Mouse (Mus musculus): Measurements from ENCODE around the gene Gpcpd1.

Gpcpd1 gene

DNA sequence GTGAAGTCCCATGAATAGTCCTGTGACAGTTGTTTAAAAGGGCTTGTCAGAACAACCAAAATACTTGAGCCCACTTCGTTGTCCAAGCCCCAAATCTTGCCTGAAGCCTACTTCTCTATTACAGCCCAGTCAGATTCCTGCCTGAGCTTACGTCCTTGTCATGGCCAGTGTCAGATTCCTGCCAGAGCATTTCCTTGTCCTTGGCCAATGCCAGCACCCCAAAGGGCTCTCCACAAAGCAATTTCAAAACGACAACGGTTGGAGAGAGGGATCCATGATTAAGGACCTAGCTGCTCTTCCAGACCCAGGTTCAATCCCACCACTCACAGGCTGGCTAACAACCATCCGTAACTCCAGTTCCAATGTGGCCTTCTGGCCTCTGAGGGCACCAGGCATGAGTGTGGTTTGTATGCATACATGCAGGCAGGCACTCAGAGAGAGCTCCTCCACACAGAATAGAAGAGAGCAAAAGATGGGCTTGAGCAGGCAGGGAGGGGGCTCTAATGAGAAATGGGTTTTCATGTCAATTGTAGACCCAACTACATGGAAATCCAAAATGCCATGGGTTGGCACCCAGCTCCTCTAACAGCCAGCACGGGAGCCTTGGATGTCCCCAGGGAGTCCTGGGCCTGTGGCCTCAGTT, 70.2 kb downstream of the Gpcpd1 start:
- no peak for DNase-seq (ENCODE audit: low spot score)

DNA sequence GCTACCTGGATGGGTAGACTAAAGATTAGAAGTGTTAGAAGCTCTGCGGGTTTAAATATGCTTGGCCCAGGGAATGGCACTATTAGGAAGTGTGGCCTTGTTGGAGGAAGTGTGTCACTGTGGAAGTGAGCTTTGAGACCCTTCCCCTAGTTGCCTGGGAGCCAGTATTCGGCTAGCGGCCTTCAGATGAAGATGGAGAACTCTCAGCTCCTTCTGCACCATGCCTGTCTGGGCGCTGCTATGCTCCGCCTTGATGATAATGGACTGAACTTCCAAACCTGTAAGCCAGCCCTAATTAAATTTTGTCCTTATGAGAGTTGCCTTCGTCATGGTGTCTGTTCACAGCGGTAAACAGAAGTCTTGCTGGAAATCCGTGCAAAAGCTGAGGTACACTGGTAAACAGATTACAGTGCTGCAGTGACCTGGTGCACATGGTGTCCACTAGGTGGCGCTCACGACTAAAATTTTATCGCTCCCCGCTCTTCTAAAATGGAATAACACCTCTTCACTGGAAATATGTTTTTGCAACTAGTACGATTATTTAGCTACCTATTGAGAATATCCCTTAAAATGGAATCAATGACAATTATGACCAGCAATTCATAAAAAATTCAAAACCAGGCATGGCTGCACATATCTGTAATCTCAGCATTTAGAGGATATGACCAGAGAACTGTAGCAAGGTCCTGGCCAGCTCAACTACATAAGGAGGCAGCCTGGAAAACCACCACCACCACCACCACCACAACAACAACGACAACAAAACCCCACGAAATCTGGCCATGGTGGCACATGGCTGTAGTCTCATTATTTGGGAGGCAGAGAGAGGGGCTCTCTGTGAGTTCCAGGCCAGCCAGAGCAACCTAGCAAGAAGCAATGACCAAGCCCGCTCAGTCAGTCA, 71.1 kb downstream of the Gpcpd1 start:
- peak; percentile 18 for DNase-seq (ENCODE audit: low spot score)

DNA sequence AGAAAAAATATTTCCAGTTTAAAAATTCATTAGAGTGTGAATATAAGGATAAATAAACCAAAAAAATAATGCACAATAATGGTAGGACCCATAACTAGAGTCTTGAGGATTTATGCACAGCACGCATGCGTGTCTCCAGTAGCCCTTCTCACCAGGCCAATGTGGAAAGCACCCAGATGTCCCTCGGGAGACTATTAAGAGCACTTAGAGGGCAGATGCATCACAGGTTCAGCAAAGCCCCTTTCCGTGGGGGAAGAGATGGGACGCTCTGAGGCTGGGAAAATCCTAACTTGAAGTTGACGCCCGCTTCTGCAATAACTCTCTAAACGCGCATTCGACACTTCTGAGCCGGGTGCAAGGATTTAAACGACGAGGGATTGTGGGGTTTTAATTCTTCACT, 71.9 kb downstream of the Gpcpd1 start:
- no peak for DNase-seq (ENCODE audit: low spot score)

DNA sequence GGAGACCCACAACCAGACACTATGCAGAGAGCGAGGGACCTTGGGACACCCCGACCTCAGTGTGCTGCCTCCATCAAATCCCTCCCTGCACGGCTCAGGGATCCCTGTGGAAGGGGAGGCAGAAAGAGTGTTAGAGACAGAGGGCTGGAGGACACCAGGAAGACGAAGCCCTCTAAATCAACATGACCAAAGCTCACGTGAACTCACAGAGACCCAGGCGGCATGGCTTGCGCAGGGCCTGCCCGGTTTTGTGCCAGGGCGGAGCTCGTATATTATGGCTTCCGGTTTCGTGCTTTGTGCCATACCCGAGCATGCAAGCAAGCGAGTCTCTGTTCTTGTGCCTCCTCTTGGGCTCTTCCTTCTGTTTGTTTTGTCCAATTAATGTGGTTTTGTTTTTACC, 72.5 kb downstream of the Gpcpd1 start:
- DNase-seq (ENCODE audit: low spot score): no peak

DNA sequence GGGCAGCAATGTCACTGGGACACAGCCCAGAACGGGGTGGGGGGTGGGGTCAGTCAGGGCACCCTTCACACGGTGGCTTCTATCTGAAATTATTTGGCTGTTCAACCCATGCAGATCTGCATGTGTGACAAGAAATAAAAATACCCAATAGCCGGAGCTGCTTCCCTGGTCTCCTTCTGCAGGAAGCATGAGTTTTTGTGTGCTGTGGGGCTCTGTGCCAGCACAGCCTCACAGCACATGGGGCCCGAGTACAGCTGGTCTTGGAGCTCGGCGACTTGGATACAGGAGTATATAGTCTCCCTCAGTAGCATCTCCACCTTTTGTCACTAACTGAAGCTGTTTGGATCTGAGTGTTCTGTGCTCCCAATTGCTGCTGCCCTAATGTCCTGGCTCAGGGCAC, 73.2 kb downstream of the Gpcpd1 start:
- no peak for DNase-seq (ENCODE audit: low spot score)

DNA sequence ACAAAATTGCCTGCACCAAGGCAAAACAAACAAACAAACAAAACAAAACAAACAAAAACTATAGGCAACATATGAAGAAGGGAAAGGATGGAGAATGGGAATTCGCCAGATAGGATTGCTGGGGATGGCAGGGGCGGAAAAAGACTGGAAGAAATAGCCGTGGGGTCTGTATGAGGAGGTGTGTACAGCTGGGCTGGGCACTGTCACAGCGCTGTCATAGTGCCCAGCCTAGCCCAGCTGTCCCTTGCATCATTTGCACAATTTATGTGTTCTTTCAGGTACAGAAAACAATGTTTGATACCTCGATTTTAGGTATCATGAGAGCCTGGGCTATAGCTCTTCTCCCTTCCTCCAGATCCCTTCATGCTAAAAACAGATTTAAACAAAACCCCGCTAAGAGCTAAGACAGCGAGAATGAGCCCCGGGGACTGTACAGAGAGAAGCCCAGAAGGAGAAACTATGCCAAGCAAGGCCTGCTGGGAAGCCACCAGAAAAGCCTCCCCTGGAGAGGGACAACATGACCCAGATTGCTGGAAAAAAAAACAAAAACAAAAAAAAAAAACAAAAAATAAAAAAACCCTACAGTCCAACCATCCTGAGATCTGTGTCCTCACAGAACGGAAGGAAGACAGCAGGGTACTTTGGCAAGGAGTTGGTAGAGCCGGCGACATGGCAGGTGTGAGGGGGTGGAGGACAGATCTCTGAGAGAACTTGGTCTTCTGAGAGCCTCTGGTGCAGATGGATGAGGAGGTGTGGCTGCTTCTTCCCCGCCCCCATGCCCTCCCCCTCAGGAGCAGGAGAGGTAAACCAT, 74.0 kb downstream of the Gpcpd1 start:
- DNase-seq (ENCODE audit: low spot score): no peak

DNA sequence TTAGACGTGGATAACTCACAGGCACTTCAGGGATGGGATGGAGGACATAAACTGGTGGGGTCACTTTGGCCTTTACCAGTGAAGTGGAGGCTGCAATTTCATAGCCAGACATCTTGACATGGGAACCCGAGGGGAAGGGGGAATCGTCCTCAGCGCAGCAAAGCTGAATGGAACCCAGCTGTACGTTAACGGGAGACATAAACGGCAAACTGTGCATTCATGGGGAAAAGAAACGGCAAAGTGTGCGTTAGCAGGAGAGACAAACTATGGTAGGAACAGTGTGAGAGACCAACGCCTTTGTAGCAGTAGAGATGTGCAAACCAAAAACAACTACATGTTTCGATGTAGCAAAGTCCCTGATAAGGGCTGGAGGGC, 74.6 kb downstream of the Gpcpd1 start:
- DNase-seq (ENCODE audit: low spot score): no peak

DNA sequence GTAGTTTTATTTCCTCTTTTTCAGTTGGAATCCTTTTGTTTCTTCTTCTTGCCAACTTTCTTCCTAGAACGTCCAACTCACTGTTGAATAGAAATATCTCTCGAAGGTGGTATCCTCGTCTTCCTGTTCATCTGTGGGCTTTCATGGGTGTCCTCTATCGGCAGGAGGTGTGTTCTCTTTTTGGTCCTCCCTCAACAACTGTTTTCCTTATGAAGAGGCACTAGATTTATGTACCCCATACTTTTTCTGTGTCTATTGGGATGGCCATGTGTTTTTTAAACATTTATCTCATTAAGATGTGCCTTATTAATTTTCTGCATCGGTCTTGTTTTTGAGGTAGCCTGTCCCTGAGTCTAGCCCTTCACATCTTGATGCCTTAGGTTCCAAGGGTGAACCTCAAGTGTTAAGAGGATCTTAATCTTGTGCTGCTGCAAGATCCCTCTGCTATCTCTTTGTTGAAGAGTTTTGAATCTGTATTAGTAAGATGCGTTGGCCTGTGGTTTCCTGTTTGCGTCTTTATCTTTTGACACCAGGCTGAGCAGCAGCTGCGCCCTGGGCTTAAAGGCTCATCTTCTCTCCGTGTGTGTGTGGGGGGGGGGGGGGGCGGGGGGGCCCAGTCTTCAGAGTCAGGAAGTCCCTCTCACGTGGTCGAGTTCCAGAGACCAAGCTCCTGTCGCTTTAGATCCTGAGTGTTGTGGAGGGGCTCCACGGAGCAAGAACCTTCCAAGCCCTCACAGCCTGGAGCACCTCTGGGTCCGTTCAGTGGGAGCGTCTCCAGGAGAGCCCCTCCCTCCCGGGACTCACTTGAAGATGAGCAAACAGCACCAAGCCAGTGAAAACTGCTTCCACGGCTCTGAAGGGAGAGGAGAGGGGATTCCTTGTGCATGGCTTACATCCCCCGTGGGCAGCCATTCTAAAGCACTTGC, 75.2 kb downstream of the Gpcpd1 start:
- no peak for DNase-seq (ENCODE audit: low spot score)

DNA sequence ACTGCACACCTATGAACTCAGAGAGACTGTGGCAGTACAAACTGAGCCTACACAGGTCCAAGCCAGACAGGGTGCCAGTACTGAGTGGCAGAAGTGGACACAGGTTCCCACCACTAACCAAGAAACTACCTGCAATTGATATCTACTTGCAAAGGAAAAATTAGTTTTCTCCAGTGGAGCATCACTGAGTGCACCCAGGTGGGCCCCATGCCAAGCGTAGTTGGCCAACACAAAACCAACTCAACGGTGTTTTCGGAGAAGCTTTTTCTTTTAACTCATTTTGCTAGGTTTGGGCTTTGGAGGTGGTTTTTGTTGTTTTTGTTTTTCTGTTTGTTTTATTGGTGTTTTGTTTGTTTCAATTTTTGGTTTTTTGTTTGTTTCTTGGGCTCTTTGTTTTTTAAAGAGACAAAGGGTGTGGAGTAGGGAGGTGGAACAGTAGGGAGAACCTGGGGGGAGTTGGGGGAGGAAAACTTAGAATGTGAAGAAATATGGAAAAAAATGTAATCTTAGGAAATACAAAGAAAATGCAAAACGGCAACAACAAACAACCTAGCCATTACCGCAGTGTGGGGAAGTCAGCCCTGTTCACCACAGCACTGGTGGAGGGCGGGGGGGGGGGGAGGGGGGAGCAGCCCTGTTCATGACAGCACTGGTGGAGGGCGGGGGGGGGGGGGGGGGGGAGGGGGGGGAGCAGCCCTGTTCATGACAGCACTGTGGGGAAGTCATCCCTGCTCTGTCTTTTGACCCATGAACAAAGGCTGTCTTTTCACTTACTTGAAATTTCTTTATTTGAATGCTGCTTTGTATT, 76.3 kb downstream of the Gpcpd1 start:
- DNase-seq (ENCODE audit: low spot score): no peak

DNA sequence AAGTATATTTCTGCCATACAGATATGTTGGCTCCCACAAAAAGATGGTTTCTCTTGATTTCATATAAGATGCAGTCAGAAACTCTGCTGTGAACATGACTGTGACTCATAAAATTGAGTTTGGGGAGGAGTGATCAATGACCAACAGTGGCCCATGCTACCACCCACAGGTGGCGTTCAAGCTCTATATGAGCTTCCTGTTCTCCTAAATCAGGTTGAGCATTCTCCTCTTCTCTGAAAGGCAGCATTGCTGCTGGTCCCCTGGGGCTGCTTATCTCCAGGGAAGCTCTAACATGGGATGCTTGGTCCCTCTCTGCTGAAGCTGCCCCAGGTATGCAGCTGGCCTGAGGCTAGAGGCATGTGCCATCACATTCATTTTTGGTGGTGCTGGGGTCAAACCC, 77.8 kb downstream of the Gpcpd1 start:
- DNase-seq (ENCODE audit: low spot score): no peak

DNA sequence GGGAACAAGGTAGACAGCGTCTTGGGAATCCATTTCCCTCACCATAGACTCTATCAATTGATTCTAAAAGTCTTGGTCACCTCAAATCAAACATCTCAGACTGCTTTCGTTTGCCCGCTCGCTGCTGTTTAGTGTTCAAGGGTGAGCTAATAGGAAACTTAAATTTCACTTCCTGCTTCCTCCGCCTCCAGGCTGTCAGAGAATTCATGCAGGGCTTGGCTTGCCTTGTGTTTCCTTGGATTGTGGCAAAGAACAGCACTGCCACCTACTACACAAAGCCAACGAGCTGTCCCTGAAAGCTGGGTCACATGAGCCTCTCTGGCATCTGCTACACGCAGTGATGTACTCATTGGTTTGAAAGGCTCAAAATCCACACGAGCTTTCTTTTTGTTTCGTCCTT, 78.3 kb downstream of the Gpcpd1 start:
- DNase-seq (ENCODE audit: low spot score): no peak

DNA sequence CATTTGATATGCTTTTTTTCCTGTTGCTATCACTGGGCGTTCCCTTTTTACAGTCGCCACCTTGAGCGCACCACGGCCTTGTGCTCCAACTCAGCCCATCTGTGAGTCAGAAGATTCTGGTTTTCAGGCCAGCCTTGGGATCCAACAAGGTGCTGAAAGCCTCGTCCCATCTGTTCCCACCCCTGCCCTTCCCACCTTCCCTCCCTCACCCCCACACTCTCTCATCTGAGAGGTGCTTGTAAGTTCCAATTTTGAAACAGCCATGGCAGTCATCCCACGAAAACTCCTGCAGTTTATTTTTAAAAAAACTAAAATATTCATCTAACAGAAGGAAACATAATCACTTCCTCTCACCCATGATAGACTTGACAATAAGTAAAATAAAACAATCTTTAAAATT, 80.0 kb downstream of the Gpcpd1 start:
- DNase-seq (ENCODE audit: low spot score): no peak

DNA sequence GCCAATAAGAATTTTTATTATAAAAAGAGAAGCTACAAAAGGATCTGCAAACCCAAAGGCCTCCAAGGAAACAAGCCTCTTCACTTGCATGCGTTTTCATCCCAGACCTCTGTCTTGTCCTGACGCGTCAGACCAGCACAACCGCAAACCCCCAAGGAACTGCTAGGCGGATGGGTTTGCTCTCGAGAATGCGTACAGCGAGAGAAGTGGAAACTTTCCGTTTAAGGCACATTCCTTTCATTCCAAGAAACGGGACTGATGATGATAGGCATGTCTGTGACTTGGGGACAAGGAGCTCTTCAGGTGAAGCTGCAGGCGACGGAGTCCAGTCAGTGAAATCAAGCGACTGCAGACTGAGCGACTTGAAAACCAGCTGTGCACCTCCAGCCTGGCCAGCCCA, 80.4 kb downstream of the Gpcpd1 start:
- DNase-seq (ENCODE audit: low spot score): no peak

DNA sequence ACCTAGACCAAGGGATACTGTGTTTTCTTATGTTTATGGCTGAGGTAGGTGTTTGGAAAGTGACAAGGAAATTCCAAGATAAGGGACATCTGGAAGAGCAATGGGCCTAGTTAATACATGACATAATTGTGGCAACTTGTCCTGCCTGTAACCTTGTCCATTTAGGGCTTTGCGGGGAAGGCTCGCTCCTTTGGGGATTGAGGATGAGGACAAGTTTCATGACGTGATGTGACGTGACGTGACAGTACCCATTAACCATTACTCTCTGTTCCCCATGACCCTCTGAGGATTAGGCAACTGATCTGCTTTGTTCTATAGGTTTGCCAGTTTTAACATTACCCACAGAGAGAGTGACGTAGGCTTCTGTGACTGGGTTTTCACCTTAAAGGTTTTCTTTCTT, 81.7 kb downstream of the Gpcpd1 start:
- DNase-seq (ENCODE audit: low spot score): no peak

DNA sequence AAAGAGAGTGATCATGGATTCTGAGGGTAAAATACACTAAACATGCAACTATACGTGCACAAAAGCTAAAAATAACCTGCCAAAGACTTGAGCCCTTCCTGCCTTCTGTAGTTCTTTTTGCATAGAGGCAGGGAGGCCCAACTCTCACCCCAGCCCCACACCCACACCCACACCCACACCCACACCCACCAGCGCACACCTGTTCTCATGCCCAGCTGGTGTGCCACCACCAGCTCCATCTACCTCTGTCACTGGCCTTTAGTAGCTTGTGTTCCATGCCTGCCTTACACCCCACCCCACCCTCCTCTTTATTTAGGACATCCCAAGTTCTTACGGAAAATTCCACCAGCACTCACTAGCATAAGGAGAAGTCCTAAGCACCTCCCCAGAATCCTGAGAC, 89.2 kb downstream of the Gpcpd1 start:
- no peak for DNase-seq (ENCODE audit: low spot score)

DNA sequence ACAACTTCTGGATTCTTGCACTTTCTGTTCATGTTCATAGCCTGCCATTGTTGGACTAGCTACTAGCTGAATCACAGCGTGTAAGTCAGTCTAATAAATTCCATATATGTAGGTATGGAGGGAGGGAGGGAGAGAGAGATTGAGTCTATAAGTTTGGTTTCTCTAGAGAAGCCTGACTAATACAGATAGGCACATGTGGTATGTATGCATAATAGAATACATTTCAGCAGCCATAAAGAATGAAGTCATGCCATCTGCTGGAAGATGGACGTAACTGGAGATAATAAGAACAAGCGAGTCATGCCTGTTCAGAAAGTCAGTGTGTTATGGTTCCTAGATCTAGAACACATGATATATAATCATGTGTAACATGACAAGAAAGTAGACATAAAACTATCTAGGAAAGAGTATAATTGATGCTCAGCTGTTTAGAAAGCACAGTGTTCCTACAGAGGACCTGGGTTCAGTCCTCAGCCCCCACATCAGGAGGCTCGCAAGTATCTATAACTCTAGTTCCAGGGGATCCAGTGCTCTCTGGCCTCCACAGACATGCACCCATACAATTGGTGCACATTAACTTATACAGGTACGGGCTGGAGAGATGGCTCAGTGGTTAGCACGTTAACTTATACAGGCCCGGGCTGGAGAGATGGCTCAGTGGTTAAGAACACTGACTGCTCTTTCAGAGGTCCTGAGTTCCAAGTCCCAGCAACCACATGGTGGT, 90.0 kb downstream of the Gpcpd1 start:
- no peak for DNase-seq (ENCODE audit: low spot score)

DNA sequence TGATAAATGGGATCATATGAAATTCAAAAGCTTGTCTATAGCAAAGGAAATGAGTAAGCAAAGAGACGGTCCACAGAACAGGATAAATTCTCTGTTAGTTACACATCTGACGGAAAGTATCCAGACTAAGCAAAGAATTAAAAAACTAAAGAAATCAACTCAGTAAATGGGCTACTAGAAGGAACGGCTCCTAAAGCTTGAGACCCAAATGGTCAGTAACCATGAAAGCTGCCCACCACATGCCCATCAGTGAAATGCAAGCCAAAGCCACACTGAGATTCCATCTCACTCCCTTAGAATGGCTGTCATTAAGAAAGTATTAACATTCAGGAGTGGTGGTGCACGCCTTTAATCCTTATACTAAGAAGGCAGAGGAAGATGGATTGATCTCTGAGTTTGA, 94.3 kb downstream of the Gpcpd1 start:
- no peak for DNase-seq (ENCODE audit: low spot score)

DNA sequence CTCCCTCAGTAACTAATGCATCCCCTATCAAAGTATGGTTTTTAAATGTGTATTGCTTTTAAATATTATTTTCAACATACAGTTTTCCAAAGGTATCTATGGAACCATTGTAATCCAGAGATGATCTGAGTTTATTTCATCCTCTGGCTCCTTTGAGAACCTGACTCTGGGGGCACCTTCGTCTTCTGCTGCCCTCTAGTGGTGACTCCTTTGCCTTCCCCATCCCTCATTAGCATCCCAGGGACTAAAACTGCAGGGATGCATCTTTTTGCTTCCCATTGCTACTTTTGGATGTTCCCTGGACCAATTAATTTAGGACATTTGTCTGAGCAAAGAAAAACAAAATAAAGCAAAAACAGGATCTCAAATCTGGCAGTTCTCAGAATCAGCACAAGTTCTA, 102.1 kb downstream of the Gpcpd1 start:
- peak; percentile 7 for DNase-seq (ENCODE audit: low spot score)

DNA sequence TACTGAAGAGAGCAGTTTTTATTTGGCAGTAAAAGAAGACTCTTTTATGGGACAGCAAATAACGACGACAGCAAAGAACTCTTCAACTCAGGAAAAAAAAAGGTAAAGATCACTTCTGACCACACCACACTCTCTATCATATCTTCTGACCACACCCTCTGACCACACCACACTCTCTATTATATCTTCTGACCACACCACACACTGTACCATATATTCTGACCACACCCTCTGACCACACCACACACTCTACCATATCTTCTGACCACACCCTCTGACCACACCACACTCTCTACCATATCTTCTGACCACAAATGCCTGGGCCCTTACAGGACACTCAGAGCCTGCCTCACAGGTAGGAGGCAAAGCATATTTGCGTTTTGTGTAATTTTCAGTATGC, 106.0 kb downstream of the Gpcpd1 start:
- no peak for DNase-seq (ENCODE audit: low spot score)
